Mouse (Mus musculus) myocyte (in vitro differentiated cells): ENCODE measurements around the gene Ccnb3. TPM values are rescaled to one million over a fixed set of nuclear protein-coding genes. Genes with fewer than 3 reads are reported as not detected.

Experiments used
- H3K27me3 ChIP-seq: one replicate; pipeline ENCODE4 v1.6.1; 2011; ENCODE audit not compliant: control insufficient read depth, insufficient read depth, insufficient read length
- H3K36me3 ChIP-seq: one replicate; pipeline ENCODE4 v1.6.1; 2011; ENCODE audit not compliant: control insufficient read depth, insufficient read depth
- H3K4me2 ChIP-seq: one replicate; pipeline ENCODE4 v1.6.1; 2011; ENCODE audit warnings: low read depth, control low read depth
- H3K4me3 ChIP-seq: one replicate; pipeline ENCODE4 v1.5.1; 2011; ENCODE audit warnings: mild to moderate bottlenecking, control low read depth, moderate library complexity
- H3K79me2 ChIP-seq: one replicate; pipeline ENCODE4 v1.6.1; 2011; ENCODE audit not compliant: control insufficient read depth, insufficient read depth
- H3ac ChIP-seq: one replicate; pipeline ENCODE4 v1.6.1; 2011; ENCODE audit not compliant: control insufficient read depth, insufficient read length
- CEBPB ChIP-seq: IDR thresholded peaks from 2 replicates; pipeline ENCODE4 v1.6.1; 2011; ENCODE audit warnings: mild to moderate bottlenecking, moderate library complexity; ENCODE audit not compliant: poor library complexity, insufficient read depth, severe bottlenecking
- E2F4 ChIP-seq: IDR thresholded peaks from one replicate; pipeline ENCODE4 v1.6.1; 2011; ENCODE audit warnings: mild to moderate bottlenecking, control low read depth, moderate library complexity; ENCODE audit not compliant: insufficient read depth
- MAX ChIP-seq: IDR thresholded peaks from one replicate; pipeline ENCODE4 v1.6.1; 2011; ENCODE audit warnings: low read depth, mild to moderate bottlenecking, control low read depth
- MYOD1 ChIP-seq, 3 experiments: IDR thresholded peaks; one replicate each; pipeline ENCODE4 v1.6.1; 2011; ENCODE audit warnings: control low read depth in 2 of 3, low read depth in 2 of 3, mild to moderate bottlenecking in 2 of 3, moderate library complexity in 1 of 3; ENCODE audit not compliant: insufficient read length in 2 of 3, control insufficient read depth in 1 of 3
- MYOG ChIP-seq, 3 experiments: IDR thresholded peaks; one replicate each; pipeline ENCODE4 v1.6.1; 2011; ENCODE audit warnings: control low read depth in 2 of 3, low read depth in 2 of 3, mild to moderate bottlenecking in 2 of 3; ENCODE audit not compliant: insufficient read length in 2 of 3, control insufficient read depth in 1 of 3, insufficient read depth in 1 of 3
- POLR2A ChIP-seq: IDR thresholded peaks from one replicate; pipeline ENCODE4 v1.6.1; 2011; ENCODE audit warnings: low read depth, mild to moderate bottlenecking, control low read depth, moderate library complexity; ENCODE audit not compliant: insufficient read length
- POLR2AphosphoS2 ChIP-seq: IDR thresholded peaks from one replicate; pipeline ENCODE4 v1.6.1; 2011; ENCODE audit warnings: low read depth, control low read depth; ENCODE audit not compliant: insufficient read length
- REST ChIP-seq: IDR thresholded peaks from one replicate; pipeline ENCODE4 v1.6.1; 2011; ENCODE audit warnings: mild to moderate bottlenecking, control low read depth, moderate library complexity; ENCODE audit not compliant: insufficient read depth, insufficient read length
- SRF ChIP-seq: IDR thresholded peaks from one replicate; pipeline ENCODE4 v1.6.1; 2011; ENCODE audit warnings: low read depth; ENCODE audit not compliant: control insufficient read depth, insufficient read length
- TCF12 ChIP-seq: IDR thresholded peaks from one replicate; pipeline ENCODE4 v1.6.1; 2011; ENCODE audit warnings: mild to moderate bottlenecking, control low read depth; ENCODE audit not compliant: poor library complexity, insufficient read depth, severe bottlenecking
- TCF3 ChIP-seq: IDR thresholded peaks from one replicate; pipeline ENCODE4 v1.6.1; 2011; ENCODE audit warnings: low read depth, control low read depth; ENCODE audit not compliant: insufficient read length
- USF1 ChIP-seq: IDR thresholded peaks from one replicate; pipeline ENCODE4 v1.6.1; 2011; ENCODE audit warnings: low read depth, mild to moderate bottlenecking, control low read depth, moderate library complexity
- polyA plus RNA-seq: library from polyadenylated mRNA; unstranded; fragments of >200 nt; fragmentation: generic; extraction: Trizol; gene quantifications from one replicate; pipeline ENCODE4 v1.2.1, GENCODE M21; 2012; ENCODE audit warnings: missing spikeins

Ccnb3 gene
- polyA plus RNA-seq: not detected

DNA sequence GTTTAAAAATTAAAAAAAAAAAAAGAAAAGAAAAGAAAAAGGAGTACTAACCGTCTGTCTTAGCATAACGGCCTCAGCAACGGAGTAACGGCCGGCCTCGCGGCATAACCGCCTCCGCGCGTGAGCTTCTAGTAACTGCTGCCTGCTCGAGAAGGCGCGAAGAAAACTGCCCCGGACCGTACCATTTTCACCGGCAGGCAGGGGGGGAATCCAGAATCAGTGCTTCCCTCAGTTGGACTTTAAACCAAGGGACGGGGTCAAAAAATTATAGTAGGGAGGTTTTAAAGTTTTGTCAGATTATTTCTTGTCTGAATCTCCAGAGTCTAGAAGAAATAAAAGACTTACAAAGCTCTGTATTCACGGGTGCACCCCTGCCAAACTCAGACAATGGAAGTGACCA lies at the start of gene Ccnb3:
TSS of gene Ccnb3 (minus strand) at position 101 of the 400 bp plus-strand sequence.
- Histone ChIP-seq H3K4me2 (no peak within 1 kb of the TSS), H3K79me2 (no peaks in the 10 kb centered on the region), H3K27me3 (no peaks in the 10 kb centered on the region), H3ac (no peak within 1 kb of the TSS), H3K4me3 (no peak within 1 kb of the TSS), H3K36me3 (no peaks in the 10 kb centered on the region)
- TF ChIP-seq MYOG (IDR thresholded peaks at IDR 0.05; ENCODE audit: control insufficient read depth in 1 of 3, insufficient read depth in 1 of 3, insufficient read length in 2 of 3, low read depth in 2 of 3) (no peak), MAX (no peak), TCF3 (no peak), CEBPB (no peak), REST (no peak), USF1 (no peak), POLR2AphosphoS2 (no peak), E2F4 (no peak), MYOD1 (IDR thresholded peaks at IDR 0.05; ENCODE audit: control insufficient read depth in 1 of 3, insufficient read length in 2 of 3, low read depth in 2 of 3) (no peak), SRF (no peak), TCF12 (no peak), POLR2A (no peak)

DNA sequence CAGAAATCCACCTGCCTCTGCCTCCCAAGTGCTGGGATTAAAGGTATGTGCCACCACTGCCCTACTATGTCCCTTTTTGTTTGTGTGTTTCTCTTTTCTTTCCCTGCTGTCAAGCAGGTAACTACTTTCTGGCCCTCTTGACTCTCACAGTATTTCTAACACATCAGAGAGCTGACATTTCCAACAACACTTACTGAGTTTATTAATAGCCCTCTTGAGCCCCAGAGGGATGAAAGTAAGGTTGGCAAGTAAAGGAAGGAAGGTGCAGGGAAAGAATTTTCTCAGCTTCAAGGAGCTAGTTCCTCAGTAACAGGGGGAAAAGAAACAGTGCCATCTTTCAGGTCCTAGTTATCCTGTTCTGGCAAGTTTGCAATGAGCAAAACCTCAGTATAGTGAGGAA lies 48.9 kb upstream of the Ccnb3 start:
- TF ChIP-seq CEBPB: no peak
- TF ChIP-seq MAX: no peak
- TF ChIP-seq MYOD1 (IDR thresholded peaks at IDR 0.05; ENCODE audit: control insufficient read depth in 1 of 3, insufficient read length in 2 of 3, low read depth in 2 of 3): no peak
- no peak for TF ChIP-seq SRF
- no peak for TF ChIP-seq POLR2A
- TF ChIP-seq USF1: no peak
- no peak for TF ChIP-seq MYOG (IDR thresholded peaks at IDR 0.05; ENCODE audit: control insufficient read depth in 1 of 3, insufficient read depth in 1 of 3, insufficient read length in 2 of 3, low read depth in 2 of 3)
- no peak for TF ChIP-seq POLR2AphosphoS2
- no peak for TF ChIP-seq REST
- no peak for TF ChIP-seq TCF3
- Histone ChIP-seq H3K27me3 (no peaks in the 10 kb centered on the region), H3K36me3 (no peaks in the 10 kb centered on the region), H3K4me2 (no peak overlapping the region), H3ac (no peak overlapping the region), H3K79me2 (no peaks in the 10 kb centered on the region), H3K4me3 (no peak overlapping the region)

DNA sequence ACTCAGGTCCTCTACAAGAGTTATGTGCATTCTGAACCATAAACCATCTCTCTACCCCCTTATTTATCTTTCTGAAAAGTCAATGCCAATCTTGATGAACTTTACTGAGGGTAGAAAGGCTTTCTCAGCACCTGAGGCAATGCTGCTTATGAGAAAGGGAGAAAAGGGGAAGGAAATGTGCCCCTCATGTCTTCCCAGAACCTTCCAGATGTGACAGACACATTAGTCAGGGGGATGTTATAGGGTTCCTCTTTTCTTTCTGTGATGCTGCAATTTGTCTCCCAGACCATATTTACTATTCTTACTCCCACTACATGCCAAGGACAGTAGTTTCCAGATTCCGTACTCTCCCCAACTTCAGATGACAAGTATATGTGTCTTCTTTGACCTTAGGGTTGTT lies 44.5 kb upstream of the Ccnb3 start:
- no peak overlapping the region for H3ac ChIP-seq
- H3K27me3 ChIP-seq: no peaks in the 10 kb centered on the region
- H3K4me3 ChIP-seq: no peak overlapping the region
- H3K36me3 ChIP-seq: no peaks in the 10 kb centered on the region
- H3K79me2 ChIP-seq: no peaks in the 10 kb centered on the region
- no peak overlapping the region for H3K4me2 ChIP-seq
- TF ChIP-seq TCF3: no peak
- no peak for TF ChIP-seq TCF12
- TF ChIP-seq SRF: no peak

GRCm38 (mm10) chrX:7079820-7080429 lies 38.5 kb upstream of the Ccnb3 start:
- Histone ChIP-seq H3K36me3 (no peaks in the 10 kb centered on the region), H3ac (no peak overlapping the region), H3K4me2 (no peak overlapping the region)

DNA sequence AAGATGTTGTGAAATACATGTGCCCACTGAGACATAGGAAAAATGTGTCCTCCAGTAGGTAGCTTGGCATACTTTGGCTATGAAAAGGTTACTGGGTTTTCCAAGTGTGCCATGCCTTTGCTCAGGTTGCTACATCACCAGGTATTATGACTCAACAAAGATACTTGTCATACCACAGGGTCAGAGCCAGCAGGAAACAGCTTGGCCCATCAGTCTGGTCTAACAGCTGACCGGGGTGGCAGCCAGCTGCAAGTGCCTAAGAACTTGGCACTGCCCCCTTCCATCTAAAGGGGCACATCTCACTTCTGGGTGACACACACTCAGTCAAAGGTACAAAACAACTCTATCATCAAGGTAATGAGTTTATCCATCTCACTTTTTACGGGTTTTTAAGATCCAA lies 26.6 kb upstream of the Ccnb3 start:
- no peak overlapping the region for H3K4me3 ChIP-seq
- TF ChIP-seq TCF3: no peak
- TF ChIP-seq E2F4: no peak
- no peak for TF ChIP-seq MYOD1 (IDR thresholded peaks at IDR 0.05; ENCODE audit: control insufficient read depth in 1 of 3, insufficient read length in 2 of 3, low read depth in 2 of 3)
- no peak for TF ChIP-seq REST
- no peak for TF ChIP-seq TCF12
- TF ChIP-seq POLR2A: no peak
- TF ChIP-seq MAX: no peak
- TF ChIP-seq MYOG (IDR thresholded peaks at IDR 0.05; ENCODE audit: control insufficient read depth in 1 of 3, insufficient read depth in 1 of 3, insufficient read length in 2 of 3, low read depth in 2 of 3): no peak
- no peak for TF ChIP-seq CEBPB
- no peak for TF ChIP-seq POLR2AphosphoS2
- no peak for TF ChIP-seq SRF
- no peak for TF ChIP-seq USF1
- H3K27me3 ChIP-seq: no peaks in the 10 kb centered on the region

More at GRCm38 (mm10) chrX:7079820-7080429, 38.5 kb upstream of the Ccnb3 start:
- TF ChIP-seq MYOD1 (IDR thresholded peaks at IDR 0.05; ENCODE audit: control insufficient read depth in 1 of 3, insufficient read length in 2 of 3, low read depth in 2 of 3): no peak
- no peak for TF ChIP-seq POLR2A
- no peak for TF ChIP-seq REST
- no peak for TF ChIP-seq SRF
- no peak for TF ChIP-seq USF1
- TF ChIP-seq POLR2AphosphoS2: no peak
- no peak for TF ChIP-seq TCF12
- TF ChIP-seq E2F4: no peak
- no peak for TF ChIP-seq MYOG (IDR thresholded peaks at IDR 0.05; ENCODE audit: control insufficient read depth in 1 of 3, insufficient read depth in 1 of 3, insufficient read length in 2 of 3, low read depth in 2 of 3)
- no peak for TF ChIP-seq TCF3
- no peak for TF ChIP-seq MAX
- no peak for TF ChIP-seq CEBPB
- H3K79me2 ChIP-seq: no peaks in the 10 kb centered on the region
- H3K4me3 ChIP-seq: no peak overlapping the region
- no peaks in the 10 kb centered on the region for H3K27me3 ChIP-seq

More for the DNA sequence above, 26.6 kb upstream of the Ccnb3 start:
- no peaks in the 10 kb centered on the region for H3K36me3 ChIP-seq
- no peak overlapping the region for H3ac ChIP-seq
- H3K79me2 ChIP-seq: no peaks in the 10 kb centered on the region
- H3K4me2 ChIP-seq: no peak overlapping the region
